Mouse (Mus musculus) neural tube, embryonic 12.5 days (tissue): ENCODE results near the gene Eef1g. TPM values are rescaled to one million over a fixed set of nuclear protein-coding genes. Genes with fewer than 3 reads are reported as not detected.
A peak's percentile ranks its signal among the peaks of the same experiment; 100 is the strongest.
"Not testable (repeated sequence)": the region's sequence is repeated elsewhere in the genome, so short reads cannot be mapped to it uniquely, and the experiment has no call there.

Source experiments
- ATAC-seq: fragments of 200-750 bp; cut with Nextera tagmentation; 2 replicates; pipeline ENCODE4 v1.8.0; 2017; ENCODE audit warnings: low read depth, mild to moderate bottlenecking, moderate TSS enrichment, moderate library complexity; ENCODE audit not compliant: low FRiP score
- H3K27ac ChIP-seq: fragments of 300-500 bp; sonication (generic); 2 replicates; pipeline ENCODE4 v1.5.1; 2016
- H3K27me3 ChIP-seq: fragments of 300-500 bp; sonication (generic); replicated peaks from 2 replicates; pipeline ENCODE4 v1.6.1; 2016; ENCODE audit warnings: mild to moderate bottlenecking
- H3K36me3 ChIP-seq: fragments of 300-500 bp; sonication (generic); 2 replicates; pipeline ENCODE4 v1.6.1; 2016; ENCODE audit warnings: mild to moderate bottlenecking
- H3K4me1 ChIP-seq: fragments of 300-500 bp; sonication (generic); 2 replicates; pipeline ENCODE4 v1.6.1; 2016
- H3K4me2 ChIP-seq: fragments of 300-500 bp; sonication (generic); replicated peaks from 2 replicates; pipeline ENCODE4 v1.6.1; 2016; ENCODE audit warnings: mild to moderate bottlenecking
- H3K4me3 ChIP-seq: fragments of 300-500 bp; sonication (generic); 2 replicates; pipeline ENCODE4 v1.5.1; 2016
- H3K9ac ChIP-seq: fragments of 300-500 bp; sonication (generic); 2 replicates; pipeline ENCODE4 v1.6.1; 2016; ENCODE audit warnings: mild to moderate bottlenecking
- H3K9me3 ChIP-seq: fragments of 300-500 bp; sonication (generic); 2 replicates; pipeline ENCODE4 v1.6.1; 2016; ENCODE audit warnings: mild to moderate bottlenecking
- WGBS: fragments of 180-500 bp; shearing (Covaris S2); methylation state at CpG from one replicate; pipeline ENCODE4 v1.1.7; 2016; 5-methylcytosine and 5-hydroxymethylcytosine counted together
- polyA plus RNA-seq: library from polyadenylated mRNA; unstranded; fragments of >200 nt; fragmentation: Nextera tagmentation; extraction: Ambion mirVana; gene quantifications from 2 replicates; pipeline ENCODE4 v1.2.1, GENCODE M21; 2016

The Eef1g gene
- polyA plus RNA-seq, 1 experiment from 2014 or later, result 360 TPM

DNA sequence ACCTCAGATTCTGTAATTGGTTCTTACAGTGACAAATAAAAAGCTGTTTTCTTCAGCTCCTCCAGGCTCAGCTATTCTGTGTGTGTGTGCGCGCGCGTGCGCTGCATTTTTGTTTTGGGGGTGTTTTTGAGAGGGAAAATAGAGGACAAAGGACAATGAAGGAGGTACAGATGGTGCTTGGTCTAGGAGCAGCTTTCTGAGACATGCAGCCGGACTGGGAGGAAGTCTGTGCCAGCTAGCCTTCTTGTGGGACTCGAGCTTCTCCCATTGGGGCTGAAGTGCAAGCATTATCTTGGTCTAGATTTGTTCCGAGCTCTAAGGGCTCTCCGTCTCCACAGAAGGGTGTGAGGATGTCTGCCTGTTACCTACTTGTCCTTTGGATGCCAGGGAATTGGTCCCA is 14.6 kb upstream of the Eef1g start:
- peaks cover 17% of the 10 kb centered on the region for H3K4me1 ChIP-seq
- 0 out of 2 replicates have a peak overlapping the region, but pooled peaks have one; percentile 87 for H3K4me2 ChIP-seq
- H3K27me3 ChIP-seq, result no peaks in the 10 kb centered on the region
- H3K9ac ChIP-seq, result peak overlapping the region; percentile 18; the same call in 1 of the 2 replicates
- no peaks in the 10 kb centered on the region for H3K9me3 ChIP-seq
- peak overlapping the region; percentile 78 for H3K27ac ChIP-seq
- no peak overlapping the region for H3K4me3 ChIP-seq
- peaks cover 68% of the 10 kb centered on the region for H3K36me3 ChIP-seq
- ATAC-seq, result no peak
- 91% methylated on average over 9 of the region's 9 CpGs for WGBS

- ATAC-seq, result peak; percentile 95
- Histone ChIP-seq H3K27ac (peak within 1 kb of the TSS; percentile 78), H3K9ac (peak within 1 kb of the TSS; percentile 69), H3K4me2 (peak within 1 kb of the TSS; percentile 87), H3K4me1 (peaks cover 17% of the 10 kb centered on the region), H3K36me3 (peaks cover 65% of the 10 kb centered on the region), H3K27me3 (no peaks in the 10 kb centered on the region), H3K4me3 (peak within 1 kb of the TSS; percentile 87), H3K9me3 (no peaks in the 10 kb centered on the region)
- 3% methylated on average over 46 of the region's 46 CpGs for WGBS
These were observed 13.5 kb upstream of the Eef1g start, which contains the start of gene Tut1 for GRCm38 (mm10) chr19:8953135-8954039. TSS of gene Tut1 (plus strand) at chr19:8953847.

GRCm38 (mm10) chr19:8954171-8954570 is 12.7 kb upstream of the Eef1g start:
- H3K4me2 ChIP-seq, result peak overlapping the region; percentile 87
- H3K27ac ChIP-seq, result no peak overlapping the region
- H3K9me3 ChIP-seq, result no peaks in the 10 kb centered on the region
- H3K4me1 ChIP-seq, result peaks cover 17% of the 10 kb centered on the region
- WGBS, result 9% methylated on average over 9 of the region's 9 CpGs
- H3K9ac ChIP-seq, result peak overlapping the region; percentile 69
- ATAC-seq, result no peak
- H3K36me3 ChIP-seq, result peaks cover 63% of the 10 kb centered on the region
- H3K4me3 ChIP-seq, result peak overlapping the region; percentile 87
- H3K27me3 ChIP-seq, result no peaks in the 10 kb centered on the region

DNA sequence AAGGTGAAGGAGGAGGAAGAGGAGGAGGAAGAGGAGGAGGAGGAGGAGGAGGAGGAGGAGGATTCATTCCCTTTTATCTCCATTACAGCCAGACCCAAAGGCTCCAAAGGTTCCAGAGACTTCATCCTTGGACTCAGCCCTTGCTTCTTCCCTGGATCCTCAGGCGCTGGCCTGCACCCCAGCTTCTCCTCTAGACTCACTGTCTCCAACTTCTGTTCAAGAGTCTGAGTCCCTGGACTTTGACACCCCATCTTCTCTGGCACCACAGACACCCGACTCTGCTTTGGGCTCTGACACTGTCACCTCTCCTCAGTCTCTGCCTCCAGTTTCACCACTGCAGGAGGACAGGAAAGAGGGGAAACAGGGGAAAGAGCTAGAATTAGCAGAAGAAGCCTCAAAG is 4.6 kb upstream of the Eef1g start:
- H3K4me1 ChIP-seq, result peaks cover 11% of the 10 kb centered on the region
- H3K9me3 ChIP-seq, result no peaks in the 10 kb centered on the region
- H3K4me2 ChIP-seq, result no peak overlapping the region
- peaks cover 79% of the 10 kb centered on the region for H3K36me3 ChIP-seq
- ATAC-seq, result no peak
- H3K9ac ChIP-seq, result no peak overlapping the region
- WGBS, result 84% methylated on average over 2 of the region's 2 CpGs
- H3K27ac ChIP-seq, result no peak overlapping the region
- H3K27me3 ChIP-seq, result no peaks in the 10 kb centered on the region
- H3K4me3 ChIP-seq, result no peak overlapping the region

DNA sequence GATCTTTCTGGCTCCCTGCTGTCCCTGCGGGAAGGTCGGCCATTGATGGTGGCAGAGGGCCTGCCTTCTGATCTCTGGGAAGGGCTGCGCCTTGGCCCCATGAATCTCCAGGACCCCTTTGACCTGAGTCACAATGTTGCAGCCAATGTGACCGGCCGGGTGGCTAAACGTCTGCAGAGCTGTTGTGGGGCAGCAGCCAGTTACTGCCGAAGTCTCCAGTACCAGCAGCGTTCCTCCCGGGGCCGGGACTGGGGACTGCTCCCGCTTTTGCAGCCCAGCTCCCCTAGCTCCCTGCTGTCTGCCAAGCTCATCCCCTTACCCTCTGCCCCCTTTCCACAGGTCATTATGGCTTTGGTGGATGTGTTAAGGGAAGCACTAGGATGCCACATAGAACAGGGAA is 1.8 kb upstream of the Eef1g start:
- Histone ChIP-seq H3K27ac (no peak overlapping the region), H3K4me2 (no peak overlapping the region), H3K27me3 (no peaks in the 10 kb centered on the region), H3K4me3 (no peak overlapping the region), H3K9me3 (no peaks in the 10 kb centered on the region), H3K36me3 (peaks cover 68% of the 10 kb centered on the region), H3K4me1 (peaks cover 22% of the 10 kb centered on the region), H3K9ac (0 out of 2 replicates have a peak overlapping the region, but pooled peaks have one; percentile 3)
- ATAC-seq, result no peak
- WGBS, result 90% methylated on average over 11 of the region's 11 CpGs

DNA sequence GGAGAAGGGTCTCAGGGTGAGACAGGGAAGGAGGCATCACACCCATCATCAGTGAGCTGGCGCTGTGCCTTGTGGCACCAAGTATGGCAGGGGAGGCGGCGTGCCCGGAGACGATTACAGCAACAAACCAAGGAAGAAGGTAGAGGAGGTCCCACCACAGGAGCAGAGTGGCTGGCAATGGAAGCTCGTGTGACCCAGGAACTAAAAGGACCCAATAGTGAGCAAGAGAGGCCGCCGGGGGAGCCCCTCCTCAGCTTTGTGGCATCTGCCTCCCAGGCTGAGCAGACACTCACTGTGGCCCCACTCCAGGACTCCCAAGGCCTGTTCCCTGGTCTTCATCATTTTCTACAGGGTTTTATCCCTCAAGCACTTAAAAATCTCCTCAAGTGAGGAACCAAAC is 1.1 kb upstream of the Eef1g start:
- no peak overlapping the region for H3K27ac ChIP-seq
- WGBS, result 84% methylated on average over 8 of the region's 8 CpGs
- H3K9me3 ChIP-seq, result no peaks in the 10 kb centered on the region
- peak overlapping the region; percentile 55; the same call in 1 of the 2 replicates for H3K9ac ChIP-seq
- H3K36me3 ChIP-seq, result peaks cover 69% of the 10 kb centered on the region
- ATAC-seq, result no peak
- peak overlapping the region; percentile 88 for H3K4me2 ChIP-seq
- H3K4me3 ChIP-seq, result peak overlapping the region; percentile 68; the same call in 1 of the 2 replicates
- H3K27me3 ChIP-seq, result no peaks in the 10 kb centered on the region
- peaks cover 22% of the 10 kb centered on the region for H3K4me1 ChIP-seq

GRCm38 (mm10) chr19:8966198-8966589 is 647 bp upstream of the Eef1g start:
- 47% methylated on average over 5 of the region's 5 CpGs for WGBS

GRCm38 (mm10) chr19:8967373-8967743 is 517 bp downstream of the Eef1g start:
- Histone ChIP-seq H3K27ac (no peak overlapping the region), H3K4me1 (peaks cover 22% of the 10 kb centered on the region), H3K9me3 (no peaks in the 10 kb centered on the region), H3K27me3 (no peaks in the 10 kb centered on the region), H3K4me3 (peak overlapping the region; percentile 68), H3K36me3 (peaks cover 72% of the 10 kb centered on the region), H3K9ac (peak overlapping the region; percentile 85), H3K4me2 (peak overlapping the region; percentile 88)
- ATAC-seq, result peak; percentile 22; the same call in 1 of the 2 replicates
- WGBS, result under 1% methylated on average over 8 of the region's 8 CpGs

More at GRCm38 (mm10) chr19:8966198-8966589, 647 bp upstream of the Eef1g start:
- Histone ChIP-seq H3K4me1 (peaks cover 22% of the 10 kb centered on the region), H3K27ac (peak overlapping the region; percentile 64), H3K4me3 (peak overlapping the region; percentile 68), H3K9me3 (no peaks in the 10 kb centered on the region), H3K9ac (peak overlapping the region; percentile 55), H3K4me2 (peak overlapping the region; percentile 88), H3K27me3 (no peaks in the 10 kb centered on the region), H3K36me3 (peaks cover 72% of the 10 kb centered on the region)
- no peak for ATAC-seq

DNA sequence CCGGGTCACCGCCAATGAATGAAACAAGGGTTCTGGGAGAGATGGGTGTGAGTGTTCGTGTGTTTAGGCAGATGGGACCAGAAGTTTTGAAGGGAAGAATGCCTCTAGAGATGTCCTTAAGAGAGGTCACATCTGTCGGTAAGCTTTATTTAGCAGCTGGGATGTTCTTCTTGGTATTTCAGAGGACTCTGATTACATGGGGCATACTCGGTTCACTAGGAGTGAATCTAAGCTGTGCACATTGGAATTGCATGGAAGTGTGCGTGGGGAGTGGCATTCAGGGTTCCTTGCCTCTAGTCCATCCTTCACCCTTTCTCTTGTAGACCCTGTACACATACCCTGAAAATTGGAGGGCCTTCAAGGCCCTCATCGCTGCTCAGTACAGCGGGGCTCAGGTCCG is 1.1 kb downstream of the Eef1g start:
- Histone ChIP-seq H3K9me3 (no peaks in the 10 kb centered on the region), H3K27me3 (no peaks in the 10 kb centered on the region), H3K4me3 (peak overlapping the region; percentile 68), H3K36me3 (peaks cover 72% of the 10 kb centered on the region), H3K27ac (no peak overlapping the region), H3K4me2 (peak overlapping the region; percentile 88), H3K9ac (peak overlapping the region; percentile 85), H3K4me1 (peaks cover 22% of the 10 kb centered on the region)
- ATAC-seq, result no peak
- 7% methylated on average over 9 of the region's 9 CpGs for WGBS

DNA sequence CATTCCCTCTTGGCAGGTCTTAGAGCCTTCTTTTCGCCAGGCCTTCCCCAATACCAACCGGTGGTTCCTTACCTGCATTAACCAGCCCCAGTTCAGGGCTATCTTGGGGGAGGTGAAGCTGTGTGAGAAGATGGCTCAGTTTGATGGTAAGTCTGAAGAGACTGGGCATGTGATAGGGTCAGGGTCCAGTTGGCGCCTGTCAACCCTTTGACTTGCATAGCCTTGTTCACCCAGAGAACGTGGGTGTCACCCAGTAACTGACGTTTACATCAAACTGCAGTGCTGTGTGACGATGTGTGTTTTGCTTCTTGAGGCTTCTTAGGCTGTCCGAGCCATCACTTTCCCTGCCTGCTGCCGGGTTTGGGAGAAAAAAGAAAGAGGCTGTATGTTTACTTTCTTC is 5.7 kb downstream of the Eef1g start:
- 88% methylated on average over 8 of the region's 8 CpGs for WGBS
- not testable (repeated sequence) for H3K9me3 ChIP-seq, H3K9ac ChIP-seq, ATAC-seq, H3K4me3 ChIP-seq, H3K27ac ChIP-seq, H3K4me2 ChIP-seq, H3K27me3 ChIP-seq
- peaks cover 84% of the 10 kb centered on the region for H3K36me3 ChIP-seq
- peaks cover 11% of the 10 kb centered on the region; the same call in 1 of the 2 replicates for H3K4me1 ChIP-seq

DNA sequence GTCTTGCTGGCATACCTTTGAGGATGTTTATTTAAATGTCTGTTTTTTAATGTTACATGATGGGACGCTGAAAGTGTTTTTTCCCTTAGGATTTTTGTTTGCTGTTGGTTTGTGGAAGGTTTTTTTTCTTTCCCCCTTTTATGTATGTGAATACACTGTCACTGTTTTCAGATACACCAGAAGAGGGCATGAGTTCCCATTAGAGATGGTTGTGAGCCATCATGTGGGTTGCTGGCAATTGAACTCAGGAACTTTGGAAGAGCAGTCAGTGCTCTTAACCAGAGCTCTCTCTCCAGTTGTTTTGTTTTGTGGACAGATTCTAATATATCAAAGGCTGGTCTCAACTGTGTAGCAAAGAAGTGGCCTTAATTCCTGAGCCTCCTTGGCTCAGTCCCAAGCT is 7.8 kb downstream of the Eef1g start:
- Histone ChIP-seq H3K4me2 (no peak overlapping the region), H3K4me1 (no peaks in the 10 kb centered on the region), H3K9me3 (no peaks in the 10 kb centered on the region), H3K27me3 (no peaks in the 10 kb centered on the region), H3K27ac (no peak overlapping the region), H3K36me3 (peaks cover 94% of the 10 kb centered on the region), H3K9ac (no peak overlapping the region), H3K4me3 (no peak overlapping the region)
- WGBS, result 94% methylated on average over 1 of the region's 1 CpGs
- ATAC-seq, result no peak

DNA sequence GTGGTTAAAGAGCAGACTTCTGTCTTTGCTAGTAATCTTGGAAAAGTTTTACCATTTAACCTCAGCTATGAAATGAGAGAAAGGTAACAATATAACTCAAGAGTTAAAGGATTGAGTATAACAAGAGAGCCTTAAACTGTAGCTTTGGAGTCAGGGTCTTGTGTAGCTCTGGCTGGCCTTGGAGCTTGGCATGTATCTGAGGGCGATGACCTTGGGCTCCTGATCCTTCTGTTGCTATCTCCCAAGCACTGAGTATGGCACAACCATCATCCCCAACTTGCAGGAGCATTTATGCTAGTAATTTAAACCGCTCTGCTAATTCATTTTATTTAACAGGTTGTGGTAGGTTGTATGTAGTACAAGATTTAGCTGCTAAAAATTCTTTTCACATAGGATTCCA is 8.7 kb downstream of the Eef1g start:
- Histone ChIP-seq H3K4me3 (no peak overlapping the region), H3K9ac (no peak overlapping the region), H3K36me3 (peaks cover 94% of the 10 kb centered on the region), H3K9me3 (no peaks in the 10 kb centered on the region), H3K27ac (no peak overlapping the region), H3K27me3 (no peaks in the 10 kb centered on the region), H3K4me1 (no peaks in the 10 kb centered on the region), H3K4me2 (no peak overlapping the region)
- no peak for ATAC-seq
- WGBS, result 94% methylated on average over 2 of the region's 2 CpGs
